Mouse (Mus musculus) B cell, adult 2 months (primary cell): Measurements from ENCODE around the gene Papola.

ENCODE experiments used
- DNase-seq, 2 experiments: peaks; one replicate each; pipeline ENCODE4 v3.0.0; 2022

The Papola gene

GRCm38 (mm10) chr12:105869242-105869641 is 84.7 kb downstream of the Papola start:
- DNase-seq = no peak

- DNase-seq = no peak
These were observed 85.2 kb downstream of the Papola start for GRCm38 (mm10) chr12:105869696-105870095.

- DNase-seq = peak; percentile 58 to 66
These were observed 88.8 kb downstream of the Papola start for GRCm38 (mm10) chr12:105873283-105873682.

- no peak for DNase-seq
These were observed 90.6 kb downstream of the Papola start for GRCm38 (mm10) chr12:105875112-105875511.

- no peak for DNase-seq
These were observed 92.0 kb downstream of the Papola start for GRCm38 (mm10) chr12:105876521-105876920.

GRCm38 (mm10) chr12:105876931-105877330 is 92.4 kb downstream of the Papola start:
- no peak for DNase-seq

- no peak for DNase-seq
These were observed 94.3 kb downstream of the Papola start for GRCm38 (mm10) chr12:105878746-105879145.

- DNase-seq = no peak
These were observed 99.5 kb downstream of the Papola start for GRCm38 (mm10) chr12:105883799-105884514.

- no peak for DNase-seq
These were observed 100.2 kb downstream of the Papola start for GRCm38 (mm10) chr12:105884515-105885323.
